Mouse (Mus musculus): ENCODE data around the gene Dnmt3a.

Gene Dnmt3a

DNA sequence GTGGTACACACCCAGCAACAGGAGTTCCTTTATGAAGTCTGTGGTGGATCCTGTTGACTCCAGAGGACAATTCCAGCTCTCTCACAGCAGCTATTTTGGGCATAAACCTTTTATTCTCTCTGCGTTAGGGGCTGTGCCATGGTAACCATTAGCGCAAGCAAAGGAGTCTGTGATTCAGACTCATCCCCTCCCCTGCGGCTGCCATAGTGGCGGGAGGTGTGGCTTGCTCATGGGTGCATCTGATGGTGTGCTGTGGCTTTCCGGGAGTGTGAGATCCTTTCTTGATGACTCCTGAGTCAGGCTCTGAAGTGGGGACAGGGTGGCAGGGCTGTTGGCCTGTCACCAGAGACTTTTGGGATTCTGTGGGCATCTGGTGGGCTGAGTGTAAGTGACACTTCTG, 17.6 kb downstream of the Dnmt3a start:
- no peak for DNase-seq (ENCODE audit: low spot score)

DNA sequence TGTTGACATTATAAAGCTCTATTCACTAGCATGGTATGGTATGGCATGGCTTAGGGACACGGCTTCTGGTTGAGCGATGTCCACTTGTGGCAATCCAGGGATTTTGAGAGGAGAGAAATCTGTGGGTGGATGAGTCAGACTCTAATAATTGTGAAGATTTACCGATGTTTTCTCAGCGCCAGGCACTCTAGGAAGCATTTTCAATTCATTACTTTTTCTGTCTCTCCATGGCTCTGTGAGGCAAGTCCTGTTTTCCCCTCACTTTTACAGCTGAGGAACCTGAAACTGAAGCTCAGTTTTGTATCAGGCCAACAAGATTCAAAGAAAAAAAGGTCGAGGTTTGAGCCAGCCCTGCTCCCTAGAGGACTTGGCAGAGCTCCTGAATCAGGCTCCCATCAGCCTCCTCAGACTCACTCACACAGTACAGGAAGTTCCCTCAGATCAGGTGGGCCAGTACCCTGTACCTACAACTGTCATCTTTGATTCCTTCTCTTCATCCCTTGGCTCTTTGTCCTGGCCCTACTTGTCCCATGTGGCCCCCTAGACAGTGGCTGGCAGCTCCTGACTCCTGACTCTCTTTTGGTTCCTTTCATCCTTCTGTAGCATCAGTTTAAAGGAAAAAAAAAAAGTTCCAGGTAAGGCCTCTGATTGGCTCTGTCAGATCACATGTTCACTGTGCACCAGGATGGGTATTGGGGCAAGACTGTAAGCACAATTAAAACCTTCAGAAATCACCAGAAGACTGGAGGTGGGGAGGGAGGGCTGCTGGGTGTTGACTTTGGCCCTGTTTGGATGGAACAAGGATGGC, 19.3 kb downstream of the Dnmt3a start:
- DNase-seq (ENCODE audit: low spot score), result no peak

DNA sequence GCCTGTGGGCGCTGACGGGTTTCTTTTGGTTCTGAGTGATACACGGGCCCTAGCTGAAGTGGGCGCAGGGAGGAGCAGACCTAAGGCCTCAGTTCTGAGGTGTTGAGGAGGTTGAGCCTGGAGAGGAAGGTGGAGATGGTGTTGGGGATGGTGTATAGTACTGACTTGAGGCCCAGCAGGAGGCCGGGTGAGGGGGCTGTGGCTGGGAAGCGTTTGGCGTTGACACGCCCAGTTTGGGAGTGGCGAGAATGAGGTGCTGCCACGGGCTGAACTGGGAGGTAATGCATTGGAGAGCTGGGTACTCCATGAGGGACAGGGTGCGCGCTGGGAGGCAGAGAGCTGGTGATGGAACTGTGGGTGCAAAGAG, 19.9 kb downstream of the Dnmt3a start:
- no peak for DNase-seq (ENCODE audit: low spot score)

DNA sequence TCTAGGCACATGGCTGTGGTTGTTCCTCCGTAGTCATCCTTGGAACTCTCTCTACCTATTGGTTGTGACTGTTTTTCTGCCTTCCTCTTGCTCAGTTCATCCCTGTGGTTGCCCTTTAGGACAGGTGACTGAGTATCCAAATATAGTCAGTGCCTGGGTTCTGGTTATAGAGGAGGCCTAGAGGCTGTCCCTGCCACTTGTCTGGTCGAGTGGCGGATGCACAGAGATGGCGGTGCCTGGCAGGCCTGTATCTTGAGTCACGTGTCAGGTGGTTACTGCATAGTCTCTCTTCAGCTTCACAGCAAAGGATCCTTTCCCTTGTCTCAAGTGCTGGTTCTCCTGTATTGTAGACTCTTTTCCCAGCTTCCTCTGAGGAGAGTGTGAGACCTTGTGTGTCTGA, 22.0 kb downstream of the Dnmt3a start:
- no peak for DNase-seq (ENCODE audit: low spot score)

DNA sequence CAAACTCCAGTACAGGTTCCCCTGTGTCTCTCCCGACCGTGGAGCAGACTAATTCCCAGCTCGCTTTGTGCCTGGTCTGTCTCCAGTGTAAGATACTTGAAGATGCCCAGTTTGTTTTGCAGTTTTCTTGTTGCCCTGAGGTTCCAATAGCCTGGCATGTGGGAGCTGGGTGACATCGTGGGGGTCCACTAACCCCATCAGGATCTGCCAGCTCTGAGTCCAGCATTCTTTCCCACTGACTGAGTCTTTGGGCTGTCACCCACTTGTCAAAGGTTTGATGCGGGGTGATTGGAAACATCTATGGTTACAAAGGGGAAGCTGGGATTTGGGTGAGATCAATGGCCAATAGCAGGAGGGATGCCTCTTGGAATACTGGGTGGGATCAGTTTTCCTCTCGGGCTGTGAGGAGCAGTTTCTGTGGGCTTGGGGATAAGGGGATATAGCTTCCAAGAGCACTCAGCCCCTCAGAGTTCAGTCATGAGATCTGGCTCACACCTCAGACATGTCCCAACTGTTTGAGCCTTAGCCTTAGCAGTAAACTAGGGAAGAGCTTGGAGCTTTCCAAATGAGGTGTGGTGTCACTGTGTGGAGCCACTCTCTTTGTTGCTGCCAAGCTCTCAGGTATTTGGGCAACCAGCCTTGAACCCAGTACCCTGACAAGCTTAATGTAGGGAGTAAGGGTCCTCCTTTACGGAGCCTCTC, 27.4 kb downstream of the Dnmt3a start:
- no peak for DNase-seq (ENCODE audit: low spot score)

DNA sequence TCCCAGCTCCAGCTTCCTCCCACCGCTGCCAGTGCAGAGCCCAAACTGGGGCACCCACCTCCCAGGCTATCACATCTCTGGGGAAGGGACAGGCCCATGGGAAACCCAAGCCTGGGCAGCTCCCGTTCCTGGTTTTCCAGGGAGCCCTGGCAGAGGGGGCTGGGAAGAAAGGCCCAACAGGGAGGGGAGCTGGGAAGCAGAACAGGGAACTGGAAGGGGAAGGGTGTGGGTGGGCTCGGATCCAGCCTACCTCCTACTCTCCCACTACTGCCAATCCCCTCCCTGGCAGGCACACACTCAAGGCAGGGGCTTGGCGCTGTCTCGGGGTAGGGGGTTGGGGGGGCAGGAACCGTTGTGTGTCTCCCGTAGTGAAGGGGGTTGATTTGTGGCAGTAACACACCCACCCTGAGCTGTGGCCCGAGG, 28.1 kb downstream of the Dnmt3a start:
- peak; percentile 75 for DNase-seq (ENCODE audit: low spot score)

DNA sequence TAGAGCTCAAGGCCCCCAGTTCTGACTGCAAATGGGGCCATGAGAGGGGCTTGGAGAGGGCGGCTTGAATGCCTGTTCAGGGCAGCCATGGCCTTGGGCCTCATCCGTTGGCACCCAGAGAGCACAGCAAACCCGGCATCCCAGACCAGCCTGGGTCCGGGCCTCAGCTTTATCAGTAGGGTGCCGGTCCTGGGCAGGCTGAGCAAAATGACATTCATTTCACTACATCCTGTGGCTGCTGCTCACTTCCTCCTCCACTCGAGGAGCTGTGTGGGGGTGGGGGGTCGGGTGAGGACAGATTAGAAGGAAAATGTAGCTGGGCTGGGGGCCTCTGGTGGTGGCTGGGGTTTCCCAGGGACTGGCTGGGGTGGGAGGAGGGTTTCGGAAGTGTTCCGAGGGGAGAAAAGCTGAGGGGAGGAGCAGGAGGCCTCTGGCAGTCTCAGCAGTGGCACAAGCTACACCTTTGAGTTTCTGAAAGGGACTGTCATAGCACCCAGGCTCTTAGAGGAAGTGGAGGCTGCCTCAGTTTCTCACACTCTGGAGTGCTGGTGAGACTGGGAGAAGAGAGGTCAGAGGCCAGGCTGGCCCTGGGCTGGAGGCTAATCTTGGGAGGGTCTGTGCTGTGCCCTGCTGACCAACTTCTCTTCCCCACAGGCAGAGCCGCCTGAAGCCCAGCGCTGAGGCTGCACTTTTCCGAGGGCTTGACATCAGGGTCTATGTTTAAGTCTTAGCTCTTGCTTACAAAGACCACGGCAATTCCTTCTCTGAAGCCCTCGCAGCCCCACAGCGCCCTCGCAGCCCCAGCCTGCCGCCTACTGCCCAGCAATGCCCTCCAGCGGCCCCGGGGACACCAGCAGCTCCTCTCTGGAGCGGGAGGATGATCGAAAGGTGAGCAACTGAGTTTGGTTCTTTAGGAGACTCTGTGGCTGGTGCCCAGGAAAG, 28.8 kb downstream of the Dnmt3a start:
- DNase-seq (ENCODE audit: low spot score), result peak; percentile 67

DNA sequence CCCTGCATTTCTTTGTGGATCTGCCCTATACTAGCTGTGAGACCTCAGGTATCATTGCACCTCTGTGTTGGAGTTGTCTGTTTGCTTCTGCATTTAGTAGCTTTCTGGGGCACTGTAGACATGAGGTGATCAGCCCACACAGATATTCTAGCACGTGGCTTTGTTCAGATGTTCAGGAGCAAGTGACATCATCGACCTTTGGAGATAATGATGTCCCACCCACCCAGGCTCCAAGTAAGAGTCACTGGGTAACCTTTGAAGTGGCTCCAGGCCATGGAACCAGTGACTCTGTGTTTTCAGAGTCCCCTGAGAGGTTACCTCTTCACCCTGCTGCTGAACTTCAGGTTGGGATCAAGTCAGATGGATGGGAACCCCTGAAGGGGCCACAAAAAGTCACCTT, 29.8 kb downstream of the Dnmt3a start:
- no peak for DNase-seq (ENCODE audit: low spot score)

DNA sequence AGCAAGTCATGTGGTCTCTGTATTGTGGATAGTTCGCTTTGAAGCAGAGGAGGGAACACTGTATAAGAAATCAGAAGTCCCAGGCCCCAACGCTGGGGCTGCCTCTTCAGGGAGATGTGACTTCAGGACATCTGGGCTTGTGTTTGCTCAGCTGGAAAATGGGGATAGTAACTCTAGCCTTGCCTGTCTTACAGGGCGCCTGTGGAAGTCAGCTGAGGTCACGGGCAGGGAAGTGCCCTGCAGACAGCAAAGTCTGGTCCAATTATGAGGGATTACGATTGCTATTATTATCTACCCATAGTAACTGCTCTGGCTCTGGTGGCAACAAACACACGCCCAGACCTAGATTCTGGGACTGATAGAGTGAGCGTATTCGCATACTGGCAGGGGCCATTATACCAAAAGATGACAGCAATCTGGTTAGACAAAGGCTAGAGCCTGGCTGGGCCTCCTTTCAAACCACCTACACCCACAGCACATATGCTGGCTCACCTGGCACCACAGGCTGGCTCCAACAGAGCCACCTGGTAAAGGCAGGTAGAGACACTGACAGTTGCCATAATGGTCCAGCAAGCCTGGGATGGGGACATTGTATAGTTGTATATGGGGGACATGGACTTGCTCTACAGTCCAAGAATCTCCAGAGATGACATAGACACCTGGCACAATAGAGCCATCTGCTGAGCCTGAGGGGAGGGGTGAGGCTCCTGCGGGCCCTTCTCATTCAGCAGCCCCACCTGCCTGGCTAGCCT, 31.4 kb downstream of the Dnmt3a start:
- DNase-seq (ENCODE audit: low spot score), result no peak

DNA sequence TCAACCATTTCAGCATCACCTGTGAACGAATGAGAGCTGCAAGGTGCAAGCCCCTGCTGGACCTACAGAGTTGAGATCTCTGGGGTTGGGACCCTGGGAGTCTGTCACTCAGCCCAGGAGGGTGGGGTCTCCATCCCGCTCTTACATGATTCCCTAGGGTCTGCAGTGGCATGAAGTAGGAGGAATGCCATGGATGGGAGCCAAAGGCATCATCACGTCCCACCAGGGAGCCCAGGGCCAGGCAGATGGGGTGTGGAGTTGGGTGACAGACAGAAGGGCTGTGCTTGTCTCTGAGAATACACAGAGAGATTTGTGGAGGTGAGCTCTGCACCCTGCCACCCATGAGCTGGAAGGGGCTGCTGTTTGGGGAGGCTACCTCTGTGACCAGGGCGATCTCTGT, 32.2 kb downstream of the Dnmt3a start:
- DNase-seq (ENCODE audit: low spot score), result no peak

DNA sequence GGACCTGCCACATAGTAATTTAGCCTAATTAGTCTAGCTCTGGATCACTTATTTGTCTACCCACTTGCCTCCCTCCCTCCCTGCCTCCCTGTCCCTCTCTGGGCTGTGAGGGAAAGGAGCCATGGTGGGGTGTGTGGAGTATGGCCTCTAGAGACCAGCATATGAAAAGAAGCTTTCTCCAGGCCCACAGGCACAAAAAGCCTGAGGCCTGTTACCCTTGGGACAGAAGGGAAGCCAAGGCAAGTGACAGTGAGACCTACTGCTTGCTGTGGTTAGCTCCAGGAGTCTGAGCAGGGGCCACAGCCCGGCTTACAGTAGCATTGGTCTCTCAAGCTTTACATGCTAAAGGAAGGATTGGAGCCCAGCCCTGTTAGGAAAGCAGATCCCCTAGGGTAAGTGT, 33.9 kb downstream of the Dnmt3a start:
- DNase-seq (ENCODE audit: low spot score), result no peak

DNA sequence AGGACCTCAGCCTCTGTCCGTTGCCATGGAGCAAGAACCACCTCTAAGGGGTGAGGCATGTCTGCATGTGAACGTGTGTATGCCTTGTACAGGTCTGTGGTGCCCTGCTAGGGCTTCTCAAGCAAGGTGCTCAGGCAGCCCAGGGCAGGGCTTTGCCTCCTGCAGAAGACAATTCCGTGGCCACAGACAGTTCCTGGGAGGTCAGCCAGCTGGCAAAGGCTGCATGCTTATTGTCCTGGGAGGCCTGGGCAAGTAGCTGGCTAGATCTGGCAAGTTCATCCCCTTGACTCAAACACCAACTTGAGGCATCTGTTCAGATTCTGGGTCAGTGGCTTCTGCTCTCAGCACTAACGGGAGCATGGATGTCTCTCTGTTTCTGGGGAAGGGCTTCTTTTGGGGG, 35.3 kb downstream of the Dnmt3a start:
- no peak for DNase-seq (ENCODE audit: low spot score)

DNA sequence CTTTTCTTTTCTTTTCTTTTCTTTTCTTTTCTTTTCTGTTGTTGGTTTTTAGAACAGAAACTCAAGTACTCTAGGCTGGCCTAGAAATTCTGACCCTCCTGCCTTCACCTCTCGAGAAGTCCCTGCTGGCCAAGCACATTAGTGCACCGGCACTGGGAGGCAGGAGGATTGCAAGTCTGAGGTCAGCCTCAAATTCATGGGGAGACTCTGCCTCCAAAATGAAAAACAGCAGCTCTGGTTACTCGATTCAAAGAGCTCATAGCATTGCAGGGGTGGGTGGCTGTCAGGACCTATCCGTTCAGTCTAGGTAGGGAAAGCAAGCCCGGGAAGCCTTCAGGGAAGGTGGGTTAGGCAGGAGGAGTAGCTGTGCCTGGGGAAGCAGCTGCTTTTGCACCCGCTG, 37.0 kb downstream of the Dnmt3a start:
- no peak for DNase-seq (ENCODE audit: low spot score)

DNA sequence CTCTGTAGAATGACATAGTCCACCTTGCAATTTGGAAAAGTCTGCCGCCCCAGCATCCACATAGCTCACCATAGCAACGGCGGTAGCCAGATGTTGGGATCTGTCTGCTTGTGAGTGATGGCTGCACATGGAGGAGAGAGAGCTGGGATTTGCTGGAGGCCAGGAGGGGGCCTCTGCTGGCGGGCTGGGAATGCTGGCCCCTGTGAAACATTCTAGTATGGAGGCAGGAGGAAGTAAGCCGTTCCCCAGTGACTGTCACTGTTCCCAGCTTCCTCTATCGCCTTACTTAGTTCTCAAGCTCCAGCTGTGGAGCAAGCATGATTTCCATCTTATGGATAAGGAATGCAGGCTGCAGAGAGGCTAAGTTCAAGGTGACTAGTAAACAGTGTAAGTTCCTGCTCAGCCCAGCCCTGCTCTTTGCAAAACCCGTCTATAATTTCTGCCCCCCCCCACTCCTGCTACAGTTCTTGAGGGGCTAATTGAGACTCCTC, 37.6 kb downstream of the Dnmt3a start:
- DNase-seq (ENCODE audit: low spot score), result no peak

DNA sequence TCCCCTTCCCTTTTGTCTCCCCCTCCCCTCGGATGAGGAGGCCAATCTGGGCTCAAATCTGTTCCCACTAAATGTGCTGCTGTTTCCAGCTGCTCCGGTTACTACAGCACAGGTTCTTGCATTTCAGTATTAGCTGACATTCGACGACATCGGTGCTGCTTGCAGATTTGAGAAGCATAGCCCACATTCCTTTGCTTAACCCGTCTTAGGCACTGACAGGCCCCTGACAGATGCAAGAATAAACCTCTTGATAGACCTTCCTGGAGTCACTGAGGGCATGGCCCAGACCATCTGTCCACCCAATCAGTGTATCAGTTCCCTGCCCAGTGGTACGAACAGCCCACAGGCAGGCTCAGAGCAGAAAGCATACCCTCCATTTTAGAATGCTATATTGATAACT, 38.1 kb downstream of the Dnmt3a start:
- DNase-seq (ENCODE audit: low spot score), result no peak

DNA sequence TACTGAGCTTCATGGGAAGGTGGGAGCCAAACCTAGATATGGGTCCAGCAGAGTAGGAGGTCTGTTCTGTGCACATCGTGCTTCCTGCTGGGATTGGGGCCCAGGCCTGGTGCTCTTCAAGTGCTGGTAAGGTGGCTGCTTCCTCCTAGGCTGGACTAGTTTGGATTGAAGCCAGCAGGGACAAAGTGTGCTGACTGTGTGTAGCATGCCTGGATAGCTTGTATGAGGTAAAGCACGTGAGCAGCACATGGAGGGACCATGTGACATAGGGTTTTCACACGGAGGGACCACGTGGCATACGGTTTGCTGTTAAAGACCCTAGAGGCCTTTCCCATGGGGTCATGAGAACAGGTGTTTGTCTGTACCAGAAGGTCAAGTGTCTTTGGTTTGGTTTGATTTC, 38.5 kb downstream of the Dnmt3a start:
- no peak for DNase-seq (ENCODE audit: low spot score)

DNA sequence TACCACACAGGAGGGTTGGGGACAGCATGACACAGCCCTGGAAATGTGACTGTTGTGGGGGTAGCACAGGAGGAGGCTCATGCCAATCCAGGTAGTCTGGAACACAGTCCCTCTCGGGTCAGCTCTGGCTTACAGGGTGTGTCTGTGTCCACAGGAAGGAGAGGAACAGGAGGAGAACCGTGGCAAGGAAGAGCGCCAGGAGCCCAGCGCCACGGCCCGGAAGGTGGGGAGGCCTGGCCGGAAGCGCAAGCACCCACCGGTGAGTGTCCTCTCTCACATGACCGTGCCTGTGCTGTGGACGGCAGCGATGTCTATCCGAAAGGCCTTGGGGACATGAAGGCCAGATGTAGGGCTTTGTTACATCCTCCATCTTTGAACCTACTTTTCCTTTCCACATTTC, 43.7 kb downstream of the Dnmt3a start:
- DNase-seq (ENCODE audit: low spot score), result peak; percentile 35

DNA sequence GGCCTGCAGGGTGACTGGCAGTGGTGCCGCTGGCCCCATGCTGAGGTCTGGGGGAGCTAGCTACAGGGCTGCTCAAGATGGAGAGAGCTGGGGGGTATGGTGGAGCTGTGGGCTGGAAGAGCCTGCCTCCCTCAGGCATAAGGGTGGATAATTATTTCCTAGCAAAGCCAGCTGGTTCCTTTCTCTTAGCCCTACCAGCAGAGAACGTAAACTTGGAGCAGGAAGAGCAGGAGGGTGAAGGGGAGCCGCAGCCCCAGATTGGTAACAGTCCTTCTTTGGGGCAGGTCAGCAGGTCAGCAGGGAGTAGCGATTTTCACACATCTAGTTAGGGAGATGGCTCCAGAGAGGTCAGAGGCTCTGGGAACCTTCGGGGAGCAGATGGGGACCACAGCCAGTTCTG, 44.4 kb downstream of the Dnmt3a start:
- DNase-seq (ENCODE audit: low spot score), result no peak

DNA sequence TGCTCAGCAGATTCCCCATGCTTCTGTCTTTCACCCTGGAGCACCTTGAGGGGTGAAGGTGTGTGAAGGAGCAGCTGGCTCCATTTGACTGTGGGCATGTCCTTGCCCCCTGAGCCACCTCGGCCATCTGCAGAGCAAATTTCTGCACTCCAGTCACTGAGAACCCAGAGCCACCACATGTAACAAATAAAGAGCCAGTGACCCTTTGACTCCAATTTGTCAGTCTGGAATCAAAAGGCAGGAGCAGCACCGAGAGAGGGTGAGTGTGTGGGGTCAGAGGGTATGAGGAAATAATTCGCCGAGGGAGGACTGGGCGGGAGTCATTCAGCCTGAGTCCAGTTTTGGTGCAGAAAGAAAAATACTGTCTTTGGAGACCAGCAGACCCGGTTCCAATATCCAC, 44.9 kb downstream of the Dnmt3a start:
- DNase-seq (ENCODE audit: low spot score), result no peak

DNA sequence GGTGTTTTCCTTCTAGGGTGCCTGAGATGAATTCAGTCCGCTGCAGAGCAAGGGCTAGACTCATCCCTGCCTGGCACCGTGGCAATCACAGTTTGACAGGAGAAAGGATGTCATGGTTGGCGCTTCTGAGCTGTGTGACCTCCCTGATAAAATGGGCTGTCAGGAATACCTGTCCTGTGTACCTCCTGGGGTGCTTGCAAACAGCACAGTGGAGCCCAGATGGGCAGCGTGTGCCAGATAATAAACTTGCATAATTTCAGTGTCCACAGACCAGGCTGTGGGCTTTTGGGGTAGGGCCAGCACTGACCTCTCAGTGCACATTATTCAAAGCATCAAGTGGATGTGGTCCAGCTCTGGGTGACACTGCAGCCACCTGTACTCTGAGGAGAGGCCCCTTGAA, 45.4 kb downstream of the Dnmt3a start:
- DNase-seq (ENCODE audit: low spot score), result no peak

DNA sequence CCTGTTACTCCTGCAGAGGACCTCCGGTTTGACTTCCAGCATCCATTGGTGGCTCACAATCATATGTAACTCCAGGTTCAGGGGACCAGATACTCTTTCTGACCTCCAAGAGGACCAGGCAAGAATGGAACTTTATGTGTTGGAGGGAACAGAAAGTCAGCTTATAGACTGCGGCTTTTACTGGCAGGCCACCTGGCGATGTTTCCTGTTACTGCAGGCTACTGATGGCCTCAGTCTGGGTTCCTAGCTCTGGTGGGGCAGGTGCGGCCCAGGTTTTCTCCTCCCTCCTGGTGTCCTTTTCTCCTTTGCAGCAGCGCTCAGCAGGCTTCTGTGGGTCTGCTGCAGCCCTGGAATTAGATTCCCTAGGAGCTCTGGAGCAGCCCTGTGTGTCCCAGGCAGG, 46.7 kb downstream of the Dnmt3a start:
- no peak for DNase-seq (ENCODE audit: low spot score)

DNA sequence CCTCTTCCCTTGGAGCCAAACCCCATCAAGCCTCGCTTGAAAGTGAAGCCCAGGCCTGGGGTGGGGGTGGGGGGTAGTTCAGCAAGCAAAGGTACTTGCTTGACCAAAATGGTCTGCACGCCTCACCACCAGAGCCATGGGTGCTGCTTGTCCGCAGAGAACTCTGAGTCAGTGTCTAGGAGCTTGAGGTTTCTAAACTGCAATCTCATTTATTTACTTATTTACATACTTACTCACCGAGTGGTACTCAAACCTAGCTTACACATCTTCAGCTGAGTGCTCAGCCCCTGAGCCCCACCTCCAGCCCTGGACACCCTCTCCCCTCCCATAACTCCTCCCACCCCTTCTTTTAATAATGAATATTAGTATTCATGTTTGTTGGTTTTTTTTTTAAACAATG, 48.6 kb downstream of the Dnmt3a start:
- DNase-seq (ENCODE audit: low spot score), result no peak
